Mouse (Mus musculus) kidney, adult 2 months (tissue): ENCODE results near the gene Zmpste24. TPM values are rescaled to one million over a fixed set of nuclear protein-coding genes. Genes with fewer than 3 reads are reported as not detected.
A peak's percentile ranks its signal among the peaks of the same experiment; 100 is the strongest.

Experiments used
- DNase-seq: peaks from one replicate; pipeline ENCODE4 v3.0.0; 2021
- H3K27ac ChIP-seq: fragments of 200-500 bp; 2 replicates; pipeline ENCODE4 v1.5.1; 2012; ENCODE audit warnings: low read depth, low read length, control low read depth, inconsistent platforms; ENCODE audit not compliant: insufficient read depth
- H3K27me3 ChIP-seq: fragments of 200-500 bp; replicated peaks from 2 replicates; pipeline ENCODE4 v1.6.1; 2012; ENCODE audit warnings: mild to moderate bottlenecking, moderate library complexity, low read length, inconsistent platforms; ENCODE audit not compliant: control insufficient read depth, insufficient read depth
- H3K36me3 ChIP-seq: fragments of 200-500 bp; 2 replicates; pipeline ENCODE4 v1.6.1; 2012; ENCODE audit warnings: mild to moderate bottlenecking, moderate library complexity, low read length, inconsistent platforms; ENCODE audit not compliant: control insufficient read depth, insufficient read depth
- H3K4me1 ChIP-seq: fragments of 200-500 bp; 2 replicates; pipeline ENCODE4 v1.6.1; 2011; ENCODE audit warnings: low read length; ENCODE audit not compliant: control insufficient read depth, insufficient read depth
- H3K4me3 ChIP-seq: fragments of 200-500 bp; 2 replicates; pipeline ENCODE4 v1.5.1; 2011; ENCODE audit warnings: mild to moderate bottlenecking, low read depth, low read length, control low read depth; ENCODE audit not compliant: insufficient read depth
- CTCF ChIP-seq: fragments of 200-500 bp; conservative IDR thresholded peaks from 2 replicates; pipeline ENCODE4 v1.5.1; 2011; ENCODE audit warnings: low read depth, mild to moderate bottlenecking, control low read depth, low read length, moderate library complexity, mixed read lengths; ENCODE audit not compliant: insufficient read depth, insufficient read length
- POLR2A ChIP-seq: fragments of 200-500 bp; IDR thresholded peaks from one replicate; pipeline ENCODE4 v1.6.1; 2011; ENCODE audit warnings: low read depth, low read length, control low read depth
- WGBS: fragments of 180-500 bp; shearing (Covaris S2); methylation state at CpG from one replicate; pipeline ENCODE4 v1.1.7; 2018; 5-methylcytosine and 5-hydroxymethylcytosine counted together
- polyA plus RNA-seq: library from polyadenylated mRNA; depleted of rRNA; stranded (reverse); fragments of >200 nt; gene quantifications from 2 replicates; pipeline ENCODE4 v1.2.3, GENCODE M21; 2012

Gene Zmpste24
- polyA plus RNA-seq, 1 experiment, result 45.7 TPM

GRCm38 (mm10) chr4:121021911-121022310 is 76.1 kb downstream of the Zmpste24 start:
- Histone ChIP-seq H3K36me3 (no peaks in the 10 kb centered on the region), H3K4me1 (peaks cover 4% of the 10 kb centered on the region; the same call in 1 of the 2 replicates), H3K27me3 (no peaks in the 10 kb centered on the region), H3K4me3 (no peak overlapping the region), H3K27ac (peak overlapping the region; percentile 29; the same call in 1 of the 2 replicates)
- peak; percentile 86 for DNase-seq
- TF ChIP-seq POLR2A, result no peak
- TF ChIP-seq CTCF, result no peak

DNA sequence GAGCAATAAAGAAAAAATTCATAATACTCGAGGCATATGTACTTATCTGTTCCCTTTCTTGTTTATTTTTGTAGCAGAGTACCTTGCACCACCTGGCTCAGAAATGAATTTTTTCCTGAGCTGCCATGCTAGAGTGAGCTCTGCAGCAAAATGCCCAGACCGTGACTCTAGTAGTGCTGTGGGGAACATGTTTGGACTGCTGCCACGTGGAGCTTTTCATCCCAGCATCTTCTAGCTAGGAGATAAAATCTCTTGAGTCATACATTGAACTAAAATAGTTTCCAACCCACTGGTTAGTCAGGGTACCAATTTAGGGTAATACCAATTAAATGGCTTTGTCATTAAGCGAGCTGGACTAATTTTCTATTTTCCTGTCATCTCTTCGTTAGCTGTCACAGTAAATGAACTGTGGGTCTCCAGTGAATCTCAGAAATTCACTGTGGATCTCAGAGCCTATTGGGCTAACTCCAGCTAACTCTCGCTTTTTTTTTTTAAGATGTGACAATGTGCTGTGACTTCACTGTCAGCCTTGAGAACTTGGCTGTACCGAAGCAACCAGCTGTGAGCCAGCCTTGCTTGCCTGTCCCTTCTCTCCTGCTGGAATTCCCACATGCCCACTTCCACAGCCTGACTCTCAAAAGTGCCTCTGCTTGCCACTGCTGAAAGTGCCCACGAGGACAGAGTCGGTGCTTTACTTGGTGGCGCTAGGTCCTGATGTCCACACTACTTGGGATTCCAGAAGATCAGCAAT is 77.8 kb downstream of the Zmpste24 start:
- no peak overlapping the region for H3K27ac ChIP-seq
- no peaks in the 10 kb centered on the region for H3K27me3 ChIP-seq
- TF ChIP-seq POLR2A (no peak), CTCF (no peak)
- DNase-seq, result peak; percentile 52
- 59% methylated on average over 10 of the region's 10 CpGs for WGBS
- peaks cover 7% of the 10 kb centered on the region; the same call in 1 of the 2 replicates for H3K4me1 ChIP-seq
- no peaks in the 10 kb centered on the region for H3K36me3 ChIP-seq
- no peak overlapping the region for H3K4me3 ChIP-seq

DNA sequence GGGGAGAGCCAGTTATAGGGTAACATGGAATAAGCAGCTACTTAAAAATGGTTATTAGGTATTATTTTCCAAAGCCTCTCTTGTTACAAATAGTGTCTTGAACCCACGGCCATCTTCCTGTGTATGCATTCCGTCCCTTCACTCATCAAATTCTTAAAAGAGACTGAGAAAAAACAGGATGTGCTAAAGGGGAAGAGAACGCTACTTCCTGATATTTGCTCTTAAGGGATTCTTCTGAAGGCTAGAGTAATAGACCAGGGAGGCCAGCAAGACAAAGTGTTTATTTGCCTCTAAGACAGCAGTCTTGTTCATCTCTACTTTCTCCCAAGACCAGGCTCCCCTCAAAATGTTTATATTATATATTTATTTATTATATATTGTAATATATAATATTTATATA is 79.8 kb downstream of the Zmpste24 start:
- Histone ChIP-seq H3K36me3 (no peaks in the 10 kb centered on the region), H3K27ac (no peak overlapping the region), H3K27me3 (no peaks in the 10 kb centered on the region), H3K4me1 (peaks cover 10% of the 10 kb centered on the region; the same call in 1 of the 2 replicates), H3K4me3 (no peak overlapping the region)
- 73% methylated on average over 3 of the region's 3 CpGs for WGBS
- TF ChIP-seq POLR2A, result no peak
- no peak for TF ChIP-seq CTCF
- DNase-seq, result no peak

DNA sequence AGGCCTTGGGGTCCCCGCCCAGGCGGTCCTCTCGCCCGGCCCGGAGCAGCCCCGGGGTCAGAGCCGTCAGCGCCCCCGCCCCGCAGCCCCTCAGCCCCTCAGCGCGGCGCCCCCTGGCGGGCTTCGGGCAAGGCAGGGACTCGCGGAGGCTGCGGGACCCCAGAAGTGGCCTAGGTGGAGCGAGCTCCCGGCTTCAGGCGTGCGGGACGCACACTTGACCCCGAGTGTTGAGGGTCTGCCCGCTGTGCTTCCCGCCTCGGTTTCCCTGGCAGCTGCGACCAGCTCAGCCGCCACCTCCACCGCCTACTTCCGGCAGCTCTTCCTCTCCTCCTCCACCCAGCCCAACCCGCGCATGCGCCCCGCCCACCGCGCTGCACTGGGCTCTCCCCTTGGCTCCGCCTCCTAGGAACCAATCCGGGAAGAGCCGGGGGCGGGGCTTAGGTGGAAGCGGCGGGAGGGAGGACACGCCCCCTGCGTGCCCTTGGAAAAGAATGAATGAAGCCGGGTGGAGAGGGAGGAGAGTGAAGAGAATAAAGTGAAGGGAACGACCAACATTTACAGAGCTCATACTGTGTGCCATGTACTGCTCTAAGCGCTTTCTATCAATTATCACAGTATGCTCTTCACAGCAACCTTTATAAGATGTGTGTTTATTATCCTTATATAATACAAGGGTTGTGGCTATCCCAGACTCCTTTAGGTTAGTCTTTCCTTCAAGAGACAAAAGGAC is 80.9 kb downstream of the Zmpste24 start, which contains the start of gene Smap2:
TSS of gene Smap2 (minus strand) at position 320 of the 730 bp plus-strand sequence.
- WGBS, result under 1% methylated on average over 43 of the region's 48 CpGs
- TF ChIP-seq POLR2A (peak; percentile 78), CTCF (peak; percentile 37)
- peak within 1 kb of the TSS; percentile 42; the same call in 1 of the 2 replicates for H3K27ac ChIP-seq
- H3K36me3 ChIP-seq, result no peaks in the 10 kb centered on the region
- H3K27me3 ChIP-seq, result no peaks in the 10 kb centered on the region
- DNase-seq, result peak; percentile 99
- H3K4me1 ChIP-seq, result peaks cover 10% of the 10 kb centered on the region; the same call in 1 of the 2 replicates
- peak within 1 kb of the TSS; percentile 80 for H3K4me3 ChIP-seq

DNA sequence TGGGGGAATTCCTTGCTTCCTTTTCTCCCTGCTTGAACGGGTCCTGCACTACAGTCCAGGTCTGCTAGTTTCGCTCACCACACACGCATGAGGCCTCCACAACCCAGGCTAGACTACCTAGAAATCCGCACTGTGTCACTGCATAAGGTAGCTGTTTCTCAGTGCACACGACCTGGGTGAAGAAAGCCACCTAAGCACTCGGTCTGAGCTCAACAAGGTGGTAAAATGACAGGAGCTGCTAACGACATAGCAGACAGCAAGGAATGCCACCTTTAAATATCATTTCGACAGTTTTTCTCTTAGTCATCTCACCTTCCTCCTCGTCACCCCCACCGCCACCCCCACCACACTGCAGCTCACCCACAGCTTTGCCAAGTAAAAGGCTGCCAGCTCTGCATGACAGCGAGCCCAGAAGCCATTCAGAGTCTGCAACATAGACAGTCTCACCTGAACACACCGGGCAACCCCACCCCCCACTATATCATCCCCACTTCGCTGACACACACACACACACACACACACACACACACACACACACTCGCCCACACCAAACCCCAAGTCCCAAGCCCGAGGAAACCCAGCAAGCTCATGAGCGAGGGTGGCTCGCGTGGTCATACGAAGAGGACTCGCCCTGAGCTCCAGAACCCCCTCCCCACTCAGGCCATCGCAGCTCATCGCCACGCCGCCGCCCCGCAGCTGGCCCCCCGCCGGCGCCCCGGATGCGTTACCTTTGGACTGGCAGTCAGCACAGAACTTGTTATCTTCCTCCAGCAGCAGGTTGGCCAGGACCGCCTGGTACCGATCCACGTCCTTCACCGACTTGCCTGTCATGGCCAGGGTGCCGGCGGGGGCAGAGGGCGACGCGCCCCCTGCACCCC is 81.8 kb downstream of the Zmpste24 start:
- DNase-seq, result peak; percentile 52
- peaks cover 10% of the 10 kb centered on the region; the same call in 1 of the 2 replicates for H3K4me1 ChIP-seq
- H3K27ac ChIP-seq, result no peak overlapping the region; the same call in 1 of the 2 replicates
- TF ChIP-seq POLR2A, result no peak
- no peak for TF ChIP-seq CTCF
- H3K36me3 ChIP-seq, result no peaks in the 10 kb centered on the region
- peak overlapping the region; percentile 80 for H3K4me3 ChIP-seq
- no peaks in the 10 kb centered on the region for H3K27me3 ChIP-seq
- whole genome bisulfite sequencing, result 2% methylated on average over 40 of the region's 40 CpGs

GRCm38 (mm10) chr4:121015268-121015659 is 82.8 kb downstream of the Zmpste24 start:
- Histone ChIP-seq H3K27ac (no peak overlapping the region), H3K36me3 (no peaks in the 10 kb centered on the region), H3K4me1 (peaks cover 6% of the 10 kb centered on the region; the same call in 1 of the 2 replicates), H3K27me3 (no peaks in the 10 kb centered on the region), H3K4me3 (no peak overlapping the region)
- 72% methylated on average over 7 of the region's 7 CpGs for WGBS
- no peak for DNase-seq
- TF ChIP-seq POLR2A (no peak), CTCF (no peak)
